14 mouse cellular contexts compared by ENCODE assay signal in genomic region chr7:135655113-135655512, GRCm38 (mm10).
DNase-seq lines count a peak whose midpoint lies in the region; ATAC-seq and TF ChIP-seq lines count a peak whose summit lies in the region.
"Had no signal": no experiment of that assay in that cellular context is flagged by ENCODE, and none has a peak within 500 bp of the region (broad histone marks: within the 10 kb centered on the region; RNA-seq: fewer than 3 reads in every experiment).

No protein-coding gene starts in this region.

- no peak overlapping the region for H3K4me3 ChIP-seq in lung, embryonic 14.5 days (ENCODE audit: low read depth, low read length)
- no peak overlapping the region for H3K4me3 ChIP-seq in CH12.LX (replicated peaks in 1 of 3; ENCODE audit: low read depth in 2 of 3, low read length in 2 of 3, poor library complexity in 1 of 3)
- H3K4me3 ChIP-seq in bone marrow macrophage, adult 2 months (ENCODE audit: insufficient read depth, low read length) = peak overlapping the region; percentile 40
- H3K4me3 ChIP-seq: hindbrain, embryonic 13.5 days; limb, embryonic 13.5 days; myocyte had no signal

- H3K79me2 ChIP-seq in CH12.LX (replicated peaks; ENCODE audit: control insufficient read depth, extremely low read depth, insufficient read depth, poor library complexity, severe bottlenecking) = no peaks in the 10 kb centered on the region

- H3K4me2 ChIP-seq in lung, embryonic 14.5 days = no peak overlapping the region
- H3K4me2 ChIP-seq in CH12.LX (ENCODE audit: insufficient read depth, low read depth, poor library complexity, severe bottlenecking) = no peak overlapping the region
- H3K4me2 ChIP-seq: hindbrain, embryonic 13.5 days; limb, embryonic 13.5 days had no signal

- H3K9ac ChIP-seq in lung, embryonic 14.5 days = no peak overlapping the region
- H3K9ac ChIP-seq in CH12.LX (ENCODE audit: insufficient read depth, low read depth) = no peak overlapping the region
- H3K9ac ChIP-seq: hindbrain, embryonic 13.5 days; limb, embryonic 13.5 days had no signal

- H3K4me1 ChIP-seq in lung, embryonic 14.5 days (ENCODE audit: insufficient read depth) = 0 out of 2 replicates have a peak, but pooled peaks cover 5% of the 10 kb centered on the region
- H3K4me1 ChIP-seq in CH12.LX (ENCODE audit: control insufficient read depth in 1 of 2, insufficient read depth in 2 of 2) = peaks cover 7 to 65% of the 10 kb centered on the region in 2 experiments; a peak in 3 of 4 replicates
- H3K4me1 ChIP-seq in bone marrow macrophage, adult 2 months (ENCODE audit: control insufficient read depth, insufficient read depth, low read length) = peaks cover 77% of the 10 kb centered on the region
- H3K4me1 ChIP-seq: hindbrain, embryonic 13.5 days had no signal

- in situ Hi-C loops in CH12.LX (cut with MboI; ENCODE audit: low pct_ligation_motif_present, low pct_unique_long_range_greater_than_20kb, low sequenced_read_pairs) = no loop called here

- TF ChIP-seq POLR2A in CH12.LX (IDR thresholded peaks at IDR 0.05; ENCODE audit: low read depth, low read length) = no peak
- TF ChIP-seq POLR2A in bone marrow macrophage, adult 2 months (IDR thresholded peaks at IDR 0.05; ENCODE audit: borderline replicate concordance, low read depth, low read length) = no peak

- DNase-seq in lung, embryonic 14.5 days = peak; percentile 25
- no peak for DNase-seq in lung, adult 18-20 months
- no peak for DNase-seq in CH12.LX (ENCODE audit: extremely low read depth)
- no peak for DNase-seq in gastrocnemius, postnatal 25 days
- DNase-seq: cerebellum, adult 9-11 months; kidney, adult 11 months; kidney, postnatal 36 days had no signal

- TF ChIP-seq CTCF in lung, embryonic 14.5 days (IDR thresholded peaks at IDR 0.05; ENCODE audit: low read depth) = no peak
- no peak for TF ChIP-seq CTCF in CH12.LX (conservative IDR thresholded peaks at IDR 0.05 in 1 of 2, IDR thresholded peaks at IDR 0.05 in 1 of 2; ENCODE audit: low read depth in 2 of 2, low read length in 2 of 2)
- no peak for TF ChIP-seq CTCF in bone marrow macrophage, adult 2 months (IDR thresholded peaks at IDR 0.05; ENCODE audit: low read depth, low read length)

- 52% methylated on average over 4 of the region's 4 CpGs for WGBS in lung, embryonic 14.5 days

- TF ChIP-seq EP300 in CH12.LX (IDR thresholded peaks at IDR 0.05; ENCODE audit: low read length) = peak; percentile 9; the same call in 1 of the 2 replicates

- H3K9me3 ChIP-seq in lung, embryonic 14.5 days (ENCODE audit: low read depth, low read length) = no peaks in the 10 kb centered on the region
- no peaks in the 10 kb centered on the region for H3K9me3 ChIP-seq in CH12.LX (replicated peaks; ENCODE audit: low read length)
- H3K9me3 ChIP-seq: hindbrain, embryonic 13.5 days; limb, embryonic 13.5 days had no signal

- H3K36me3 ChIP-seq in lung, embryonic 14.5 days (ENCODE audit: insufficient read depth) = no peaks in the 10 kb centered on the region
- peaks cover 23 to 41% of the 10 kb centered on the region in 2 experiments for H3K36me3 ChIP-seq in CH12.LX (replicated peaks in 1 of 2; ENCODE audit: control insufficient read depth in 1 of 2, insufficient read depth in 1 of 2, low read length in 1 of 2)
- H3K36me3 ChIP-seq: hindbrain, embryonic 13.5 days; limb, embryonic 13.5 days had no signal

- H3K27me3 ChIP-seq in lung, embryonic 14.5 days (ENCODE audit: insufficient read depth, low read length) = no peaks in the 10 kb centered on the region
- H3K27me3 ChIP-seq in CH12.LX (replicated peaks) = no peaks in the 10 kb centered on the region
- H3K27me3 ChIP-seq: hindbrain, embryonic 13.5 days; limb, embryonic 13.5 days had no signal

- no peak for TF ChIP-seq RAD21 in CH12.LX (IDR thresholded peaks at IDR 0.05; ENCODE audit: low read depth, low read length)

- H3K27ac ChIP-seq in lung, embryonic 14.5 days (ENCODE audit: low read depth) = no peak overlapping the region
- H3K27ac ChIP-seq in CH12.LX (ENCODE audit: insufficient read depth, low read depth) = 0 out of 2 replicates have a peak overlapping the region, but pooled peaks have one; percentile 31
- peak overlapping the region; percentile 99 for H3K27ac ChIP-seq in bone marrow macrophage, adult 2 months (ENCODE audit: insufficient read depth, low read depth, low read length)
- H3K27ac ChIP-seq: hindbrain, embryonic 13.5 days; limb, embryonic 13.5 days had no signal

- dilution Hi-C loops in CH12.LX (cut with MboI; ENCODE audit: extremely low pct_ligation_motif_present, extremely low pct_unique_long_range_greater_than_20kb, low sequenced_read_pairs) = no loop called here

- ATAC-seq in lung, embryonic 14.5 days (ENCODE audit: insufficient read depth) = no peak
- peak; percentile 51 for ATAC-seq in monocyte, adult 5-6 weeks (replicated peaks; ENCODE audit: insufficient number of reproducible peaks, low FRiP score, low TSS enrichment, poor library complexity, severe bottlenecking)
- no peak for ATAC-seq in erythroblast, adult 5-6 weeks (replicated peaks; ENCODE audit: low FRiP score, poor library complexity, severe bottlenecking)
- ATAC-seq: CD4-positive, CD25-positive, alpha-beta regulatory T cell, adult 4 months had no signal

TF ChIP-seq in CH12.LX, 34 proteins besides CTCF, POLR2A, EP300 and RAD21:
- no peak for TF ChIP-seq GABPA (IDR thresholded peaks at IDR 0.05; ENCODE audit: insufficient replicate concordance, low read depth, low read length)
- no peak for TF ChIP-seq MXI1 (IDR thresholded peaks at IDR 0.05; ENCODE audit: low read depth, low read length)
- no peak for TF ChIP-seq USF2 (conservative IDR thresholded peaks at IDR 0.05; ENCODE audit: low read depth, low read length)
- TF ChIP-seq ETS1 (conservative IDR thresholded peaks at IDR 0.05; ENCODE audit: low read depth, low read length) = 0 out of 2 replicates have a peak, but pooled peaks have one; percentile 21
- no peak for TF ChIP-seq MYC (IDR thresholded peaks at IDR 0.05; ENCODE audit: low read depth, low read length)
- TF ChIP-seq IRF4 (IDR thresholded peaks at IDR 0.05; ENCODE audit: low read depth, low read length) = peak; percentile 32; the same call in 1 of the 2 replicates
TF ChIP-seq in CH12.LX: peak in this region for 2.
